Mouse (Mus musculus) thymus, adult 2 months (tissue): Measurements from ENCODE around the gene Nectin4.

Source experiments
- CTCF ChIP-seq: fragments of 200-500 bp; IDR thresholded peaks from 2 replicates; pipeline ENCODE4 v1.5.1; 2012; ENCODE audit warnings: mild to moderate bottlenecking, control low read depth, low read length, moderate library complexity, borderline replicate concordance; ENCODE audit not compliant: control insufficient read depth, poor library complexity, insufficient read depth; ENCODE audit errors: extremely low read depth
- POLR2A ChIP-seq: fragments of 200-500 bp; IDR thresholded peaks from 2 replicates; pipeline ENCODE4 v1.6.1; 2012; ENCODE audit warnings: mild to moderate bottlenecking, low read length, control low read depth, moderate library complexity; ENCODE audit not compliant: control insufficient read depth, poor library complexity, insufficient read depth; ENCODE audit errors: extremely low read depth

GRCm38 (mm10) chr1:171390101-171390500 lies 20.2 kb downstream of the Nectin4 start:
- TF ChIP-seq CTCF: no peak
- no peak for TF ChIP-seq POLR2A
